Mouse (Mus musculus): ENCODE measurements around the gene Rcn3.

DNA sequence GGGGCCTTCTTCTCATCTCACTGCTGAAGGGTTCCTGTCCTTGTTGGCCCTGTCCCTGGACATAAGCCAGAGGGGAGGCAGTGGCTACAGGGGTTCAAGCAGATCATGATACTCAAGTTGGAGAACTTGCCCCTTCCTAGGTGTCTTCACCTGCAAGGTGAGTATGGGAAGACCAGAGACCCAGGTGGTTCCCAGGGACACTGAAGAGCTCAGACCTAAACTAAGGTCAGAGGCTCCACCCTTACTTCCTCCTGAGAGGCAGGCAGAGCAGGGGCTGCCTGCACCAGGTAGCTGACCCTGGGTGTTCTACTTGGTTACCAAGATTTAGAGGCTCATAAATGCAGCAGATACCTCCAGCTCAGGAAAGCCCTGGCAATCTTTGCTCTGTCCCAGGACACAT, 29.9 kb upstream of the Rcn3 start:
- TF ChIP-seq MAFK (IDR thresholded peaks at IDR 0.05; ENCODE audit: insufficient read depth, low read depth, low read length) (no peak), CHD2 (IDR thresholded peaks at IDR 0.05; ENCODE audit: low read depth, low read length) (no peak)
